Mouse (Mus musculus): ENCODE measurements at regions not wholly inside any gene's neighbourhood (a gene's known extent, or its start where the extent isn't known, plus 50 kb on each side); places are given as distances from the start of the nearest gene placed in this dataset.

DNA sequence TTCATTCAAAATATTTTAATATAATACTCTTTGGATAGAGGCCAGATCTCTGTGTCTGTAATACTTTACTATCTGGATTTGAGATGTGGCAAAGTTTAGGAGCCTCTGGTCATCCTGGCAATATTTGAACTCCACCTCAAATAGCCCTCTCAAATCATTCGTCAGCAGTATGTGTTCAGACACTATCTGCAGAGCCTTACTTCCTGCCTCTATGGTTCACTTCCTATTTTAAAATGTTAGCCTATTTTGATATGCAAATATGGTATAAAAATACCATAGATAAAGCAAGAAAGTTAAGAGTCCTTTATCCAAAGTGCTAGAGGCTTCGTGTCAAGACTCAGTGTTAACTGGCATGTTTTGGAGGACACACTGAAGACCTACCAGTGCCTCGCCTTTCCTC lies 334.6 kb downstream of the Sv2b start:
- Histone ChIP-seq H3K27ac (replicated peaks) (no peak overlapping the region), H3K9me3 (no peaks in the 10 kb centered on the region), H3K4me2 (replicated peaks) (no peak overlapping the region), H3K4me3 (no peak overlapping the region), H3K9ac (replicated peaks) (no peak overlapping the region), H3K4me1 (no peaks in the 10 kb centered on the region), H3K36me3 (no peaks in the 10 kb centered on the region), H3K27me3 (no peaks in the 10 kb centered on the region)
- no peak for ATAC-seq (replicated peaks)
- WGBS = 84% methylated on average over 3 of the region's 3 CpGs

DNA sequence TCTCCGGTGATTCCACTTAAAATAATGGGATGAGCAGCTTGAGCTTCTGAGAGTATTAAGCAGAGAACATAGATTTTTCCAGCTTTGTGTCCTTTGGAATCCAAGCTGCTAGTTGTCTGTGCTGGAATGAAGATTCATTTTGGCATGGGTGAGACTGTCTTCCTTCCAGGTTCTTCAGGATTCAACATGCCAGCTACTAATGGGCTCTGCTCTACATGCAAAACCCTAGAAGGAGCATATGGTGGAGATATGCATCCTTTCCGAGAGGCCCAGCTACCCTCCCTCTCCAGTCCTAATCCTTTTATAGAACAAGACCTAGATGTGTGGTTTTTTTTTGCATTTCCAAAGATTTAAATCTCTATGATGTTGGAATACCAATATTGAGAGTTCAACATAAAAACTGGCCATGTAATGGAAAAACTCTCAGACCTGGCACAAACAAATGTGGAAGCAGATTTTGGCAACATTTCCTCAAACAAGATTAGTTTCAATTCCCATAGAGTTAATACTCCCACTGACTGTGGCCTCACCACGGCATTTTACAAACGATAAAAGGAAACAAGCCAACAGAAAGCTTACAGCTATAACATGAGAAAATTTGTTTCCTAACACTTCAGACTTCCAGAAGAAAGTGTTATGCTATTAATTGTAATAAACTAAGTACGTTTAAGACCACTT lies 364.5 kb downstream of the Sv2b start:
- H3K4me3 ChIP-seq = no peak overlapping the region
- peaks cover 12% of the 10 kb centered on the region for H3K4me1 ChIP-seq
- H3K27ac ChIP-seq (replicated peaks) = no peak overlapping the region
- H3K4me2 ChIP-seq (replicated peaks) = no peak overlapping the region
- H3K9me3 ChIP-seq = no peaks in the 10 kb centered on the region
- peak; percentile 78 for ATAC-seq (replicated peaks)
- H3K9ac ChIP-seq (replicated peaks) = no peak overlapping the region
- WGBS = 63% methylated on average over 5 of the region's 5 CpGs
- H3K36me3 ChIP-seq = no peaks in the 10 kb centered on the region
- H3K27me3 ChIP-seq = no peaks in the 10 kb centered on the region

DNA sequence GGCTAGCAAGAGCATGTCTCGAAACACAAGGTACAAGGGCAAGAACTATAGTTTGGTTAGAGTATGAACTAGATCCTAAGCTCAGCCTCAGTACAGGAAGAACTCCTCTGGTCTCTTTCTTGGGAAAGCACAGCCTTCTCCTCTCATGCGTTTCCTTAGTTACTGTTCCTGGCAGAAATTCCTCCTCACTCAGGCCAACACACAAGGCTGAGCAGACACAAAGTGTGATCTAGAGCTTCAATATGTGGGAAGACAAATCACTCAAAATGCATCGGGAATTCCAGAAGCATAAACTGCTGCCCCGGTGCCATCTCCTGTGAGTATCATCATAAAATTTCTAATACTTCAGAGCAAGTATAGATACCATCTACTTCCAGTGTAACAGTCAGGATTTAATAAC lies 366.1 kb downstream of the Sv2b start:
- Histone ChIP-seq H3K36me3 (no peaks in the 10 kb centered on the region), H3K9me3 (no peaks in the 10 kb centered on the region), H3K27ac (replicated peaks) (no peak overlapping the region), H3K4me2 (replicated peaks) (no peak overlapping the region), H3K4me1 (peaks cover 12% of the 10 kb centered on the region), H3K27me3 (no peaks in the 10 kb centered on the region), H3K4me3 (no peak overlapping the region), H3K9ac (replicated peaks) (no peak overlapping the region)
- 72% methylated on average over 4 of the region's 4 CpGs for WGBS
- 0 out of 2 replicates have a peak, but pooled peaks have one; percentile 48 for ATAC-seq (replicated peaks)

DNA sequence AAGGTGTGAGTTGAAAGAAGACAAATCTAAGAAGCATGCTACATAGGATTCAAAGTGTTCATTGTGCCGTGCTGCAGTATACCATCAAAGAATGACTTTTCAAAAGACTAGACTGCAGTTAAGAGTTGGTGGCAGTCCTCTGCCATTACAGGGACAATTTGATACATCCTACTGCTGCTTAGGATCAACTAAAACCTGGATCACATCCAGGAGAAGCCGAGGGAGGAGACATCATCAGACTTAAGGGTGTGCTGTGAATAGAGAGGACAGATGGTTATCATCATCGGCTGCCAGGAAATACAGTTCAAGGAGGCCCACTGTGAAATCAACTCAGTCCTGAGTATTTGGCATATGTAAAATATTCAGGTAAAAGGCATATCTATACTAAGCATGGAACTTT lies 366.9 kb downstream of the Sv2b start:
- H3K36me3 ChIP-seq = no peaks in the 10 kb centered on the region
- H3K4me1 ChIP-seq = peaks cover 12% of the 10 kb centered on the region
- H3K9me3 ChIP-seq = no peaks in the 10 kb centered on the region
- no peak overlapping the region for H3K4me2 ChIP-seq (replicated peaks)
- ATAC-seq (replicated peaks) = peak; percentile 48; the same call in 1 of the 2 replicates
- no peak overlapping the region for H3K4me3 ChIP-seq
- no peak overlapping the region for H3K9ac ChIP-seq (replicated peaks)
- H3K27ac ChIP-seq (replicated peaks) = no peak overlapping the region
- 55% methylated on average over 3 of the region's 3 CpGs for WGBS
- no peaks in the 10 kb centered on the region for H3K27me3 ChIP-seq

DNA sequence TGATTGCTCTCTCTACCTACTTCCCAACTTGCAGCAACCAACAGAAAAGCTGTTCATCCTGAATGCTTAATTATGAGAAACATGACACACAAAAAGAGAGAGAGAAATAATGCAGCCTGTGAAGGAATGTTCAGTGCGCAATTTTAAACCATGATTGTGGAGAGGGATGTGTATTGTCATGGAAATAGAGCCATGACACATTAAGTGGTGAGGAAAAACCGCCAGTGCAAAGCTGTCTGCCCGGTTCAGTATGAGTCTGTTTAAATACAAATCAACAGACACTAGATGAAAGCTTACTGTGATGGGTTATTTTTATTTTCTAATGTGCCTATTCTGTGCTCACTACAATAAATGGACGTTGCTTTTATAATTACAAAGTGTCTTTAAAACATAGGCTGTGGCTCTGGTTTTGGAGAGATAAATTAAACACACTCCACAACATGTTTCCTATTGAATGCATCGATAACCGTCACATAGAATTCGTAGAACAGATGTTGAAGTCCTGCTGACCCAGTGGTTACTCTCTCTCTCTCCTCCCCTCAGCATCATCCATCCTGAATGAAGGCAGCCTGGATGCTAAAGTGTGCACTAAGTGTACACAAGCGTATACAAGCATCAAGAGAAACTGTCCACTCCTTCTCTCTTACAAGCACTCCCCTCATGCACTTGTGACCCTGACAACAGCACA lies 374.7 kb upstream of the Slco3a1 start:
- no peaks in the 10 kb centered on the region for H3K36me3 ChIP-seq
- ATAC-seq (replicated peaks) = peak; percentile 70; the same call in 1 of the 2 replicates
- H3K27ac ChIP-seq (replicated peaks) = no peak overlapping the region
- no peaks in the 10 kb centered on the region for H3K9me3 ChIP-seq
- no peak overlapping the region for H3K9ac ChIP-seq (replicated peaks)
- 30% methylated on average over 8 of the region's 8 CpGs for WGBS
- H3K4me2 ChIP-seq (replicated peaks) = no peak overlapping the region
- no peaks in the 10 kb centered on the region for H3K27me3 ChIP-seq
- H3K4me3 ChIP-seq = no peak overlapping the region
- peaks cover 11% of the 10 kb centered on the region for H3K4me1 ChIP-seq

DNA sequence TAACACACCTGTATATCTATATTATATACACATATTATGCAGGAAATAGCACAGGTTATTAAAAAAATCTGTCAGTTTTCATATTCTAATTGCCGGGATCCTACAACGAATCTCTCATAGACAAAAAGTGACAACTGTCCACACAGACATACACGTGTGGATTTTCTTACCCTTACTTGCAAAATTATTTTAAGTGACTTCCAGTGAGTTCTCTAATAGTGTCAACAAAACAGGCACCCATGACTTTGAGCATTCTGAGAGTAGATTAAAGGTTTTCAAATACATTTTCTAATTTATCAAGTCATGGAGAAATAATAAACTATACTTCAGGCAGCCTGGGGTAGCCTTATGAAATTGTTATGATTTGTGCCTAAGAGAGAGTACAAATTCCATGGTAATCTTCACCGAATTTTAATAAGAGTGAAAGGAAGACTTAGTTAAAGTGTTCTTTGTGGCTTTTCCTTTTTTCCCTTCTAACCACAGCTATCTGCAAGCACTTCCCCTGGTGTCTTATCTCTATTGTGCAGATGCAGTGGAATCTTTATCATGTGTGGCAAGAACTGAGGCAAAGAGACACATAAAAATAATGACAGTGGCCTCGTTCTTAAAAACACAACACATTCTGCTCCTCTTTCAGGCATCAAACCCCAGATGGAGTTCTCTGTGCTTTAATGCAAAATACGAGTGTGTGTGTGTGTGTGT lies 373.8 kb upstream of the Slco3a1 start:
- no peaks in the 10 kb centered on the region for H3K27me3 ChIP-seq
- ATAC-seq (replicated peaks) = no peak
- H3K4me3 ChIP-seq = no peak overlapping the region
- H3K4me1 ChIP-seq = peaks cover 11% of the 10 kb centered on the region
- 61% methylated on average over 6 of the region's 6 CpGs for WGBS
- no peak overlapping the region for H3K9ac ChIP-seq (replicated peaks)
- H3K9me3 ChIP-seq = no peaks in the 10 kb centered on the region
- no peak overlapping the region for H3K4me2 ChIP-seq (replicated peaks)
- no peaks in the 10 kb centered on the region for H3K36me3 ChIP-seq
- H3K27ac ChIP-seq (replicated peaks) = no peak overlapping the region

DNA sequence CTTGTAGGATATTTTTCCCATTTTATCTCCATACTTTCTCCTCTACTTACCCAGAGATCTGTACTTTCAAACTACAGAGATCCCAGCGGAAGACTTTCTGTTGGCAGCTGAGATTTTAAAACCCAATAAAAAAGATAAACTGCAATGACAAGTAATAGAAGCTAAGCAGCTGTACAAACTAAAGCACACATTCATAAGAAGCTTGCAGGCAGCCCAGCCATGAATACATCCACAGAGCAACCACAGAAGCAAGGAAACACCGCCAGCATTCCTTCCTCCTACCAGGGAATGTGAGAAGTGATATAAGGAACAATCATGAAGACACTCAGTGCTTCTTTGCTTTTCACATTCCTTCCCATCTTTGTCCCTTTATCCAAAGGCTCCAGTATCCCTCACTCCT lies 372.1 kb upstream of the Slco3a1 start:
- Histone ChIP-seq H3K27ac (replicated peaks) (no peak overlapping the region), H3K36me3 (no peaks in the 10 kb centered on the region), H3K4me3 (no peak overlapping the region), H3K9me3 (no peaks in the 10 kb centered on the region), H3K9ac (replicated peaks) (no peak overlapping the region), H3K4me2 (replicated peaks) (no peak overlapping the region), H3K4me1 (peaks cover 11% of the 10 kb centered on the region), H3K27me3 (no peaks in the 10 kb centered on the region)
- WGBS = 73% methylated on average over 2 of the region's 2 CpGs
- no peak for ATAC-seq (replicated peaks)

DNA sequence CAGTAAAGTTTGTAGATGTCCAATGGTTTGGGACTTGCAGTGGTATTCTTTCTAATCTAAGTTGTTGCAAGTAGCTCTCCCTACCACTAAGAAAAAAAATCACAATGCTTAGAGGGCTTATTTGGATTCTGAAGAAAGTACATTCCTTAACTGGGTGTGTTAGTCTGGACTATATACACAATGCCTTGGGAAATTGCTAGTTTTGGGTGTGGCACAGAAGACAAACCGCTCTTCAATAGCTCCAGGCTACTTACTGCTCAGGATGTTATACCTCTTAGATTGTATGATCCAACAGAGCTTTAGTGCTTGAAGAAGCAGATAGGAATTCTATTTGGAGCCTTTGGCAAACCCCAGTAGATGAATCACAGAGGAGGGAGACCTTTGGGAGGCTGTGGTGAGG lies 369.6 kb upstream of the Slco3a1 start:
- no peak for ATAC-seq (replicated peaks)
- Histone ChIP-seq H3K4me2 (replicated peaks) (no peak overlapping the region), H3K9me3 (no peaks in the 10 kb centered on the region), H3K27me3 (no peaks in the 10 kb centered on the region), H3K9ac (replicated peaks) (no peak overlapping the region), H3K36me3 (no peaks in the 10 kb centered on the region), H3K4me3 (no peak overlapping the region), H3K4me1 (peaks cover 7% of the 10 kb centered on the region), H3K27ac (replicated peaks) (no peak overlapping the region)
- WGBS = 90% methylated on average over 1 of the region's 1 CpGs

DNA sequence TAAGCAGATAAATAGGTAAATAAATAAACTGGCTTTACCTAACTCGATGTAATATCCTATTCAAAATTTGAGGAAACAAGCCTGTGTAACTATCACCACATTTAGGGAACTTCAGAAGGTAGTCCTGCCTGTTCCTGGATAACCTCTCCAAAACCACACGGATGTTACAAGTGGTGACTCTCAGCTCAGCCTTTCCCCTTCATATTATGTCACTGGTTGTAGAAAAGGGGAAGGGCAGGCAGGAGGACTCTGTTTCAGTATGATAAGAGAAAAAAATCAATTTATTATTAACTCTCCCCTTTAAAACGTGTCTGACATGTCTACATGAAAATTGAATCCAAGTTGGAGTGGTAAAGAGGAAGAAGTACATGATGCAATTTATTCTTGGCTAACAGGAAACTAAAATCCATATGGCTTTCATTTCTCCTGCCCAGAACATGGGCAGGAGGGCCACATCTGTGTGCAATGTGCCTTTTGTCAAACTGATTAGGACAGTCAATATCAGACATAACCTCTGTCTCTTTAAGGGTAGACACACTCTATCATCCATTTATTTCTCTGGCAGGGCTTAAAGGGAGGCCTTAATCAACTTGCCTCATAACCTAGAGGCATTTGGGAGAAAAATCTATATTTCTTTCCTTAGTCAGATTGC lies 353.9 kb upstream of the Slco3a1 start:
- Histone ChIP-seq H3K4me3 (no peak overlapping the region), H3K4me1 (0 out of 2 replicates have a peak, but pooled peaks cover 3% of the 10 kb centered on the region), H3K27me3 (no peaks in the 10 kb centered on the region), H3K9ac (replicated peaks) (no peak overlapping the region), H3K4me2 (replicated peaks) (no peak overlapping the region), H3K27ac (replicated peaks) (no peak overlapping the region), H3K36me3 (no peaks in the 10 kb centered on the region), H3K9me3 (no peaks in the 10 kb centered on the region)
- WGBS = 72% methylated on average over 3 of the region's 3 CpGs
- no peak for ATAC-seq (replicated peaks)

DNA sequence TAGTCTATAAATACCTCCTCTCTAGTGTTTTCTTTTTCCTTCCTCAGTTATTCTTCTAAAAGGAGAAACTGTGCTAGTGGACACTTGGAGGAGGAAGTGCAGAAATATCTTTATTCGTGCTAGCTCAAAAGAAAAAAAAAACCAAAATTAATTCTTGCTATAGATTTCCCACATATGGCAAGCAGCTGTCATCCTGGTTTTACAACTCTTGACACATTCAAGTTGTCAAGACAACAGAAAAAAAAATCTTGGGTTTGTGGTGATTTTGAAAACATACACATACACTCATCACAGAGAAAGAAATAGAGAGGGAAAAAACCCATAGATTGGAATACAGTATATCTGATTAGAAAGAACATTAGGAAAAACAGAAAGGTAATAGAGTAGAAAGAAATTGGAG lies 352.8 kb upstream of the Slco3a1 start:
- no peaks in the 10 kb centered on the region for H3K36me3 ChIP-seq
- ATAC-seq (replicated peaks) = no peak
- no peaks in the 10 kb centered on the region for H3K27me3 ChIP-seq
- H3K4me3 ChIP-seq = no peak overlapping the region
- H3K4me2 ChIP-seq (replicated peaks) = no peak overlapping the region
- no peak overlapping the region for H3K27ac ChIP-seq (replicated peaks)
- H3K4me1 ChIP-seq = 0 out of 2 replicates have a peak, but pooled peaks cover 3% of the 10 kb centered on the region
- 63% methylated on average over 1 of the region's 1 CpGs for WGBS
- no peaks in the 10 kb centered on the region for H3K9me3 ChIP-seq
- no peak overlapping the region for H3K9ac ChIP-seq (replicated peaks)

DNA sequence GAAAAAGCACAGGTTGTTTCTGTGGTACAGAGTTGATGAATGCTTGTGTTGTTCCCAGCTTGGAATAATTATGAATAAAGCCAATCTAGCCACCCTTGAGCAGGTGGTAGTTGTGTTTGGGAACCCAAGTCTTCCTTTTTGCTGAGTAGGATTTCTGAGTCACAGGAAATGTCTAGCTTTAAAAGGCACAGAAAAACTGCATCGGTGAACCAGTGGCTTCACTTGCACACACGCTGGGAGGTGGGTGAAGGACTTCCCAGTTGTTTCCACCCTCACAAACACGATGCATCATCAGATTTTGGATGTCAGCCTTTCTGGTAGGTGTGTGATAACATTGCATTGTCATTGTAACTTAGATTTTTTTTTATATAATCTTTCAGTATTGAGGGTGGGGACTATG lies 322.9 kb upstream of the Slco3a1 start:
- Histone ChIP-seq H3K36me3 (no peaks in the 10 kb centered on the region), H3K4me2 (replicated peaks) (no peak overlapping the region), H3K4me1 (no peaks in the 10 kb centered on the region), H3K27ac (replicated peaks) (no peak overlapping the region), H3K27me3 (no peaks in the 10 kb centered on the region), H3K9ac (replicated peaks) (no peak overlapping the region), H3K9me3 (no peaks in the 10 kb centered on the region), H3K4me3 (no peak overlapping the region)
- 77% methylated on average over 3 of the region's 3 CpGs for WGBS
- ATAC-seq (replicated peaks) = no peak

DNA sequence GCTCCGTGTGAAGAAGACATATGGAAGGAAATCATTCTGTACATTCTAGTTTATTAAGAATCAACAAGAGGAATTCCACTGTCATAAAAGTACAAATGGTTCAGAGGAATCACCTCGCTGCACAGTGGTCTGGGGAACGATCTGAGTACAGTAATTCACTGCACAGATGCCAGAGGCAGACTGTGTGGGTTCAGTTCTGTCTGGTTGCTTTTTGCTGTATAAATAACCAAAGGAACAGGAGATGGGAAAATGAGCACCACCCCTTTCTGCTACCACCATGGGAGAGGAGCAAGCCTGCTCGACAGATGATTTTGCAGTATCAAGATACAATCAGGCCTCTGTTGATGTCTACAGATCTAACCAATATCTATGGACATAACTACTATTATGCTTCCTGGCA lies 322.1 kb upstream of the Slco3a1 start:
- no peaks in the 10 kb centered on the region for H3K4me1 ChIP-seq
- 84% methylated on average over 4 of the region's 4 CpGs for WGBS
- H3K9ac ChIP-seq (replicated peaks) = no peak overlapping the region
- no peak overlapping the region for H3K4me2 ChIP-seq (replicated peaks)
- H3K27me3 ChIP-seq = no peaks in the 10 kb centered on the region
- no peaks in the 10 kb centered on the region for H3K36me3 ChIP-seq
- no peak overlapping the region for H3K27ac ChIP-seq (replicated peaks)
- H3K9me3 ChIP-seq = no peaks in the 10 kb centered on the region
- no peak overlapping the region for H3K4me3 ChIP-seq
- ATAC-seq (replicated peaks) = no peak
